Mouse (Mus musculus) thymus, adult 2 months (tissue): ENCODE measurements at regions not wholly inside any gene's neighbourhood (a gene's known extent, or its start where the extent isn't known, plus 50 kb on each side); places are given as distances from the start of the nearest gene placed in this dataset.

Source experiments
- CTCF ChIP-seq: fragments of 200-500 bp; IDR thresholded peaks from 2 replicates; pipeline ENCODE4 v1.5.1; 2012; ENCODE audit warnings: mild to moderate bottlenecking, control low read depth, low read length, moderate library complexity, borderline replicate concordance; ENCODE audit not compliant: control insufficient read depth, poor library complexity, insufficient read depth; ENCODE audit errors: extremely low read depth
- POLR2A ChIP-seq: fragments of 200-500 bp; IDR thresholded peaks from 2 replicates; pipeline ENCODE4 v1.6.1; 2012; ENCODE audit warnings: mild to moderate bottlenecking, low read length, control low read depth, moderate library complexity; ENCODE audit not compliant: control insufficient read depth, poor library complexity, insufficient read depth; ENCODE audit errors: extremely low read depth

DNA sequence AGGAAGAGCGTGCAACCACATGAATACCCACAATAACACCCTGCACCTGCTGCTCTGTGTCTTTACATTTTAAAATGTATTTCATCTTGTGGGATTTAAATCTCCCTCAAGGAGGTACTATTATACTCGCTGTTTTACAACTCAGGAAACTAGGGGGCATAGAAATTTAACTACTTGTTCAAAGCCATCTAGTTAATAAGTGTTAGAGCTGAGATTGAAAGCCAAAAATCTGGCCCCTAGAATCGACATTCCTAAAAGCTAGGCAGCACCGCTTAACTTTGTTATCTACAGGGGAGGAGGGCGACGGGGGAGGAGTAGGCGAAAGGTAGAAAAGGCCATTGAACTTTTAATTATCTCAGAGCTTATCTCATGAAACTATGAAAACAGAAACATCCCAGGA lies 93.3 kb downstream of the Spry2 start:
- TF ChIP-seq CTCF (no peak), POLR2A (no peak)
